Mouse (Mus musculus): Measurements from ENCODE around the gene Fam98c. TPM values are rescaled to one million over a fixed set of nuclear protein-coding genes. Genes with fewer than 3 reads are reported as not detected.

Gene Fam98c
- polyA plus RNA-seq, 1 experiment from 2014 or later: 17.3 TPM

GRCm38 (mm10) chr7:29172390-29173016 lies 16.5 kb upstream of the Fam98c start:
- Histone ChIP-seq H3K27ac (ENCODE audit: low read depth, low read length) (no peak overlapping the region), H3K4me3 (ENCODE audit: low read depth, low read length) (no peak overlapping the region), H3K36me3 (ENCODE audit: control insufficient read depth, insufficient read depth, low read length) (peaks cover 48% of the 10 kb centered on the region), H3K27me3 (replicated peaks; ENCODE audit: control insufficient read depth, insufficient read depth, low read length) (peaks cover 31% of the 10 kb centered on the region), H3K9ac (ENCODE audit: low read length) (no peak overlapping the region), H3K4me1 (ENCODE audit: control insufficient read depth, insufficient read depth, low read length) (peaks cover 7% of the 10 kb centered on the region; the same call in 1 of the 2 replicates), H3K4me2 (ENCODE audit: low read length) (no peak overlapping the region), H3K9me3 (replicated peaks; ENCODE audit: control insufficient read depth, low read length) (no peaks in the 10 kb centered on the region)
- ATAC-seq (no peak), DNase-seq (ENCODE audit: low spot score) (no peak)
- WGBS: 41% methylated on average over 32 of the region's 32 CpGs

- Histone ChIP-seq H3K4me3 (ENCODE audit: low read depth, low read length) (peak overlapping the region; percentile 66), H3K27ac (ENCODE audit: low read depth, low read length) (no peak overlapping the region), H3K9me3 (replicated peaks; ENCODE audit: control insufficient read depth, low read length) (no peaks in the 10 kb centered on the region), H3K4me2 (ENCODE audit: low read length) (peak overlapping the region; percentile 75), H3K9ac (ENCODE audit: low read length) (peak overlapping the region; percentile 8; the same call in 1 of the 2 replicates), H3K4me1 (ENCODE audit: control insufficient read depth, insufficient read depth, low read length) (peaks cover 7% of the 10 kb centered on the region; the same call in 1 of the 2 replicates), H3K27me3 (replicated peaks; ENCODE audit: control insufficient read depth, insufficient read depth, low read length) (peaks cover 31% of the 10 kb centered on the region), H3K36me3 (ENCODE audit: control insufficient read depth, insufficient read depth, low read length) (peaks cover 42% of the 10 kb centered on the region)
- DNase-seq (ENCODE audit: low spot score) (no peak), ATAC-seq (no peak)
- 7% methylated on average over 34 of the region's 34 CpGs for WGBS
Observed at GRCm38 (mm10) chr7:29171562-29172097, 15.6 kb upstream of the Fam98c start.

GRCm38 (mm10) chr7:29170755-29171561 lies 14.9 kb upstream of the Fam98c start:
- no peaks in the 10 kb centered on the region for H3K9me3 ChIP-seq (replicated peaks; ENCODE audit: control insufficient read depth, low read length)
- WGBS: 2% methylated on average over 40 of the region's 43 CpGs
- DNase-seq (ENCODE audit: low spot score) (no peak), ATAC-seq (no peak)
- peaks cover 35% of the 10 kb centered on the region for H3K36me3 ChIP-seq (ENCODE audit: control insufficient read depth, insufficient read depth, low read length)
- no peak overlapping the region for H3K27ac ChIP-seq (ENCODE audit: low read depth, low read length)
- H3K4me3 ChIP-seq (ENCODE audit: low read depth, low read length): peak overlapping the region; percentile 66
- peak overlapping the region; percentile 75 for H3K4me2 ChIP-seq (ENCODE audit: low read length)
- peaks cover 7% of the 10 kb centered on the region; the same call in 1 of the 2 replicates for H3K4me1 ChIP-seq (ENCODE audit: control insufficient read depth, insufficient read depth, low read length)
- peak overlapping the region; percentile 8; the same call in 1 of the 2 replicates for H3K9ac ChIP-seq (ENCODE audit: low read length)
- peaks cover 31% of the 10 kb centered on the region for H3K27me3 ChIP-seq (replicated peaks; ENCODE audit: control insufficient read depth, insufficient read depth, low read length)

GRCm38 (mm10) chr7:29170066-29170754 lies 14.2 kb upstream of the Fam98c start, which contains the start of the genes Ggn and Spred3:
TSS of gene Ggn (plus strand) at chr7:29170210.
TSS of gene Spred3 (minus strand) at chr7:29170411.
- peak; percentile 68 for DNase-seq (ENCODE audit: low spot score)
- H3K4me1 ChIP-seq (ENCODE audit: control insufficient read depth, insufficient read depth, low read length): peaks cover 7% of the 10 kb centered on the region; the same call in 1 of the 2 replicates
- peaks cover 29% of the 10 kb centered on the region for H3K36me3 ChIP-seq (ENCODE audit: control insufficient read depth, insufficient read depth, low read length)
- peak within 1 kb of the TSS; percentile 80 for H3K27ac ChIP-seq (ENCODE audit: low read depth, low read length)
- 1% methylated on average over 30 of the region's 30 CpGs for WGBS
- H3K27me3 ChIP-seq (replicated peaks; ENCODE audit: control insufficient read depth, insufficient read depth, low read length): peaks cover 31% of the 10 kb centered on the region
- H3K4me2 ChIP-seq (ENCODE audit: low read length): peak within 1 kb of the TSS; percentile 75
- no peaks in the 10 kb centered on the region for H3K9me3 ChIP-seq (replicated peaks; ENCODE audit: control insufficient read depth, low read length)
- peak within 1 kb of the TSS; percentile 77 for H3K9ac ChIP-seq (ENCODE audit: low read length)
- peak within 1 kb of the TSS; percentile 66 for H3K4me3 ChIP-seq (ENCODE audit: low read depth, low read length)
- peak; percentile 49 for ATAC-seq

GRCm38 (mm10) chr7:29169231-29170065 lies 13.4 kb upstream of the Fam98c start:
- Histone ChIP-seq H3K4me3 (ENCODE audit: low read depth, low read length) (peak overlapping the region; percentile 66), H3K9ac (ENCODE audit: low read length) (peak overlapping the region; percentile 77), H3K36me3 (ENCODE audit: control insufficient read depth, insufficient read depth, low read length) (peaks cover 26% of the 10 kb centered on the region), H3K4me2 (ENCODE audit: low read length) (peak overlapping the region; percentile 75), H3K27ac (ENCODE audit: low read depth, low read length) (peak overlapping the region; percentile 80), H3K27me3 (replicated peaks; ENCODE audit: control insufficient read depth, insufficient read depth, low read length) (peaks cover 31% of the 10 kb centered on the region), H3K4me1 (ENCODE audit: control insufficient read depth, insufficient read depth, low read length) (peaks cover 7% of the 10 kb centered on the region; the same call in 1 of the 2 replicates), H3K9me3 (replicated peaks; ENCODE audit: control insufficient read depth, low read length) (no peaks in the 10 kb centered on the region)
- peak; percentile 85 for ATAC-seq
- peak; percentile 91 for DNase-seq (ENCODE audit: low spot score)
- WGBS: under 1% methylated on average over 31 of the region's 39 CpGs

- H3K36me3 ChIP-seq (ENCODE audit: control insufficient read depth, insufficient read depth, low read length): peaks cover 21% of the 10 kb centered on the region
- DNase-seq (ENCODE audit: low spot score): peak; percentile 77
- H3K4me1 ChIP-seq (ENCODE audit: control insufficient read depth, insufficient read depth, low read length): peaks cover 7% of the 10 kb centered on the region; the same call in 1 of the 2 replicates
- ATAC-seq: peak; percentile 25
- peak overlapping the region; percentile 77 for H3K9ac ChIP-seq (ENCODE audit: low read length)
- H3K27me3 ChIP-seq (replicated peaks; ENCODE audit: control insufficient read depth, insufficient read depth, low read length): peaks cover 28% of the 10 kb centered on the region
- H3K4me3 ChIP-seq (ENCODE audit: low read depth, low read length): peak overlapping the region; percentile 66
- H3K4me2 ChIP-seq (ENCODE audit: low read length): peak overlapping the region; percentile 75
- H3K9me3 ChIP-seq (replicated peaks; ENCODE audit: control insufficient read depth, low read length): no peaks in the 10 kb centered on the region
- peak overlapping the region; percentile 80 for H3K27ac ChIP-seq (ENCODE audit: low read depth, low read length)
- under 1% methylated on average over 14 of the region's 14 CpGs for WGBS
Observed at GRCm38 (mm10) chr7:29168791-29169230, 12.8 kb upstream of the Fam98c start.

- 4% methylated on average over 10 of the region's 10 CpGs for WGBS
- peaks cover 7% of the 10 kb centered on the region; the same call in 1 of the 2 replicates for H3K4me1 ChIP-seq (ENCODE audit: control insufficient read depth, insufficient read depth, low read length)
- ATAC-seq (no peak), DNase-seq (ENCODE audit: low spot score) (no peak)
- no peaks in the 10 kb centered on the region for H3K9me3 ChIP-seq (replicated peaks; ENCODE audit: control insufficient read depth, low read length)
- H3K4me2 ChIP-seq (ENCODE audit: low read length): peak overlapping the region; percentile 75
- peaks cover 22% of the 10 kb centered on the region for H3K27me3 ChIP-seq (replicated peaks; ENCODE audit: control insufficient read depth, insufficient read depth, low read length)
- H3K9ac ChIP-seq (ENCODE audit: low read length): peak overlapping the region; percentile 77; the same call in 1 of the 2 replicates
- H3K4me3 ChIP-seq (ENCODE audit: low read depth, low read length): peak overlapping the region; percentile 66
- H3K27ac ChIP-seq (ENCODE audit: low read depth, low read length): no peak overlapping the region
- H3K36me3 ChIP-seq (ENCODE audit: control insufficient read depth, insufficient read depth, low read length): peaks cover 18% of the 10 kb centered on the region; the same call in 1 of the 2 replicates
Observed at GRCm38 (mm10) chr7:29168121-29168695, 12.2 kb upstream of the Fam98c start.

Data from forebrain, embryonic 14.5 days (tissue).